Mouse (Mus musculus) stomach, postnatal 0 days (tissue): ENCODE results near the gene Hexim1.

Experiments
- CTCF ChIP-seq: IDR thresholded peaks from 2 replicates; pipeline ENCODE4 v1.5.1; 2016; ENCODE audit warnings: antibody characterized with exemption, low read depth, mild to moderate bottlenecking, moderate library complexity
- EP300 ChIP-seq: optimal IDR thresholded peaks from 2 replicates; pipeline ENCODE3; 2016; ENCODE audit warnings: antibody characterized with exemption

- no peak for TF ChIP-seq CTCF
- TF ChIP-seq EP300: no peak
Observed at GRCm38 (mm10) chr11:103093306-103093705, 22.7 kb upstream of the Hexim1 start.
